Mouse (Mus musculus) thymus, adult 2 months (tissue): ENCODE data around the gene Usp6nl. TPM values are rescaled to one million over a fixed set of nuclear protein-coding genes. Genes with fewer than 3 reads are reported as not detected.

Experiments
- DNase-seq: peaks from one replicate; pipeline ENCODE4 v3.0.0; 2021
- H3K27ac ChIP-seq: fragments of 200-500 bp; 2 replicates; pipeline ENCODE4 v1.5.1; 2012; ENCODE audit warnings: low read length, control low read depth; ENCODE audit not compliant: control insufficient read depth, insufficient read depth
- H3K27me3 ChIP-seq: fragments of 200-500 bp; 2 replicates; pipeline ENCODE4 v1.6.1; 2012; ENCODE audit warnings: mild to moderate bottlenecking, low read length, moderate library complexity, mixed read lengths; ENCODE audit not compliant: control insufficient read depth, insufficient read depth
- H3K36me3 ChIP-seq: fragments of 200-500 bp; 2 replicates; pipeline ENCODE4 v1.6.1; 2012; ENCODE audit warnings: mild to moderate bottlenecking, low read length, moderate library complexity; ENCODE audit not compliant: control insufficient read depth, insufficient read depth
- H3K4me1 ChIP-seq: fragments of 200-500 bp; replicated peaks from 2 replicates; pipeline ENCODE4 v1.6.1; 2012; ENCODE audit warnings: low read length; ENCODE audit not compliant: control insufficient read depth, insufficient read depth
- H3K4me3 ChIP-seq: fragments of 200-500 bp; 2 replicates; pipeline ENCODE4 v1.5.1; 2012; ENCODE audit warnings: mild to moderate bottlenecking, low read length, control low read depth, moderate library complexity; ENCODE audit not compliant: control insufficient read depth, insufficient read depth
- CTCF ChIP-seq: fragments of 200-500 bp; IDR thresholded peaks from 2 replicates; pipeline ENCODE4 v1.5.1; 2012; ENCODE audit warnings: mild to moderate bottlenecking, control low read depth, low read length, moderate library complexity, borderline replicate concordance; ENCODE audit not compliant: control insufficient read depth, poor library complexity, insufficient read depth; ENCODE audit errors: extremely low read depth
- POLR2A ChIP-seq: fragments of 200-500 bp; IDR thresholded peaks from 2 replicates; pipeline ENCODE4 v1.6.1; 2012; ENCODE audit warnings: mild to moderate bottlenecking, low read length, control low read depth, moderate library complexity; ENCODE audit not compliant: control insufficient read depth, poor library complexity, insufficient read depth; ENCODE audit errors: extremely low read depth
- WGBS: fragments of 180-500 bp; shearing (Covaris S2); methylation state at CpG from one replicate; pipeline ENCODE4 v1.1.7; 2018; 5-methylcytosine and 5-hydroxymethylcytosine counted together
- polyA plus RNA-seq: library from polyadenylated mRNA; depleted of rRNA; stranded (reverse); fragments of >200 nt; gene quantifications from 2 replicates; pipeline ENCODE4 v1.2.3, GENCODE M21; 2012

Usp6nl gene
- polyA plus RNA-seq, 1 experiment, result 7.2 TPM

- no peak overlapping the region for H3K27ac ChIP-seq
- H3K27me3 ChIP-seq, result no peaks in the 10 kb centered on the region
- no peak for TF ChIP-seq CTCF
- TF ChIP-seq POLR2A, result no peak
- H3K4me1 ChIP-seq, result peaks cover 21% of the 10 kb centered on the region
- DNase-seq, result no peak
- WGBS, result 92% methylated on average over 4 of the region's 4 CpGs
- no peak overlapping the region for H3K4me3 ChIP-seq
- no peaks in the 10 kb centered on the region for H3K36me3 ChIP-seq
Measured at GRCm38 (mm10) chr2:6477884-6478283, 155.4 kb downstream of the Usp6nl start.

- 23% methylated on average over 16 of the region's 16 CpGs for WGBS
Measured at GRCm38 (mm10) chr2:6478361-6478965, 156.0 kb downstream of the Usp6nl start.

GRCm38 (mm10) chr2:6478966-6479391 is 156.5 kb downstream of the Usp6nl start:
- Histone ChIP-seq H3K4me3 (no peak overlapping the region), H3K4me1 (peaks cover 25% of the 10 kb centered on the region), H3K27me3 (no peaks in the 10 kb centered on the region), H3K27ac (peak overlapping the region; percentile 43; the same call in 1 of the 2 replicates), H3K36me3 (no peaks in the 10 kb centered on the region)
- TF ChIP-seq CTCF, result no peak
- no peak for DNase-seq
- 38% methylated on average over 13 of the region's 13 CpGs for WGBS

More at GRCm38 (mm10) chr2:6478361-6478965, 156.0 kb downstream of the Usp6nl start:
- DNase-seq, result peak; percentile 16
- Histone ChIP-seq H3K4me1 (peaks cover 21% of the 10 kb centered on the region), H3K27ac (peak overlapping the region; percentile 43; the same call in 1 of the 2 replicates), H3K4me3 (no peak overlapping the region), H3K27me3 (no peaks in the 10 kb centered on the region), H3K36me3 (no peaks in the 10 kb centered on the region)
- TF ChIP-seq CTCF, result no peak
- no peak for TF ChIP-seq POLR2A

- TF ChIP-seq CTCF (no peak), POLR2A (no peak)
- no peak overlapping the region for H3K4me3 ChIP-seq
- no peak for DNase-seq
- H3K36me3 ChIP-seq, result no peaks in the 10 kb centered on the region
- no peaks in the 10 kb centered on the region for H3K27me3 ChIP-seq
- no peak overlapping the region for H3K27ac ChIP-seq
- peaks cover 25% of the 10 kb centered on the region for H3K4me1 ChIP-seq
- 89% methylated on average over 5 of the region's 5 CpGs for WGBS
Measured at GRCm38 (mm10) chr2:6479620-6480019, 157.2 kb downstream of the Usp6nl start.

GRCm38 (mm10) chr2:6481966-6482365 is 159.5 kb downstream of the Usp6nl start:
- Histone ChIP-seq H3K36me3 (no peaks in the 10 kb centered on the region), H3K27me3 (no peaks in the 10 kb centered on the region), H3K4me3 (no peak overlapping the region), H3K27ac (no peak overlapping the region), H3K4me1 (peaks cover 25% of the 10 kb centered on the region)
- TF ChIP-seq CTCF, result no peak
- TF ChIP-seq POLR2A, result no peak
- 98% methylated on average over 8 of the region's 8 CpGs for WGBS
- DNase-seq, result no peak

- Histone ChIP-seq H3K27ac (no peak overlapping the region), H3K4me1 (peaks cover 25% of the 10 kb centered on the region), H3K4me3 (no peak overlapping the region), H3K27me3 (no peaks in the 10 kb centered on the region), H3K36me3 (no peaks in the 10 kb centered on the region)
- DNase-seq, result no peak
- WGBS, result 57% methylated on average over 3 of the region's 3 CpGs
- TF ChIP-seq POLR2A (no peak), CTCF (no peak)
Measured at GRCm38 (mm10) chr2:6482411-6482810, 159.9 kb downstream of the Usp6nl start.
